ENCODE assay signal across 15 mouse cellular contexts in genomic region chr15:77849039-77849436, GRCm38 (mm10). TPM values are rescaled to one million over a fixed set of nuclear protein-coding genes. Genes with fewer than 3 reads are reported as not detected.
DNase-seq lines count a peak whose midpoint lies in the region; ATAC-seq and TF ChIP-seq lines count a peak whose summit lies in the region.
"Had no signal": no experiment of that assay in that cellular context is flagged by ENCODE, and none has a peak within 500 bp of the region (broad histone marks: within the 10 kb centered on the region; RNA-seq: fewer than 3 reads in every experiment).

No protein-coding gene starts in this region.

- no peak overlapping the region for H3K9ac ChIP-seq in hindbrain, embryonic 11.5 days (ENCODE audit: low read depth, low read length)
- H3K9ac ChIP-seq: heart, embryonic 13.5 days; hindbrain, embryonic 12.5 days had no signal

- H3K9me3 ChIP-seq in hindbrain, embryonic 11.5 days (ENCODE audit: control insufficient read depth, low read length): no peaks in the 10 kb centered on the region
- H3K9me3 ChIP-seq: heart, embryonic 13.5 days; hindbrain, embryonic 12.5 days had no signal

- no peak for TF ChIP-seq CTCF in layer of hippocampus, adult 2 months (conservative IDR thresholded peaks at IDR 0.05)
- no peak for TF ChIP-seq CTCF in thymus, adult 2 months (IDR thresholded peaks at IDR 0.05; ENCODE audit: borderline replicate concordance, control insufficient read depth, extremely low read depth, insufficient read depth, low read length, poor library complexity)
- TF ChIP-seq CTCF in embryonic fibroblast, embryonic 13.5 days (IDR thresholded peaks at IDR 0.05; ENCODE audit: borderline replicate concordance, insufficient read depth, low read length): no peak
- TF ChIP-seq CTCF in small intestine, adult 2 months (IDR thresholded peaks at IDR 0.05; ENCODE audit: extremely low read depth, insufficient read length, insufficient replicate concordance, low read depth, low read length): no peak

- no peak for DNase-seq in layer of hippocampus, adult 2 months (ENCODE audit: low spot score in 2 of 2)
- DNase-seq in layer of hippocampus, adult 9-10 months (ENCODE audit: low spot score): no peak
- no peak for DNase-seq in thymus, adult 2 months
- DNase-seq in thymus, postnatal 25 days: no peak
- no peak for DNase-seq in hindbrain, embryonic 11.5 days (ENCODE audit: low spot score)
- no peak for DNase-seq in adrenal gland, postnatal 36 days
- DNase-seq: adrenal gland, postnatal 25 days; cerebellum, adult 9-11 months; kidney, adult 18-20 months; kidney, postnatal 36 days had no signal

- peaks cover 42% of the 10 kb centered on the region for H3K4me1 ChIP-seq in thymus, adult 2 months (replicated peaks; ENCODE audit: control insufficient read depth, insufficient read depth, low read length)
- H3K4me1 ChIP-seq in embryonic fibroblast, embryonic 13.5 days (ENCODE audit: control insufficient read depth, insufficient read depth, low read length): 0 out of 2 replicates have a peak, but pooled peaks cover 5% of the 10 kb centered on the region
- H3K4me1 ChIP-seq in small intestine, adult 2 months (ENCODE audit: control insufficient read depth, insufficient read depth, insufficient read length, low read length): peaks cover 18% of the 10 kb centered on the region; the same call in 1 of the 2 replicates
- no peaks in the 10 kb centered on the region for H3K4me1 ChIP-seq in hindbrain, embryonic 11.5 days (replicated peaks; ENCODE audit: control insufficient read depth, insufficient read depth, low read length)
- H3K4me1 ChIP-seq: hindbrain, embryonic 12.5 days had no signal

- H3K4me3 ChIP-seq in layer of hippocampus, adult 2 months: no peak overlapping the region
- H3K4me3 ChIP-seq in thymus, adult 2 months (ENCODE audit: control insufficient read depth, insufficient read depth, low read length): no peak overlapping the region
- no peak overlapping the region for H3K4me3 ChIP-seq in embryonic fibroblast, embryonic 13.5 days (ENCODE audit: insufficient read depth, low read length)
- H3K4me3 ChIP-seq in small intestine, adult 2 months (ENCODE audit: low read depth, low read length): no peak overlapping the region
- H3K4me3 ChIP-seq in hindbrain, embryonic 11.5 days (ENCODE audit: low read depth, low read length): no peak overlapping the region
- H3K4me3 ChIP-seq: heart, embryonic 13.5 days; hindbrain, embryonic 12.5 days had no signal

- H3K36me3 ChIP-seq in thymus, adult 2 months (ENCODE audit: control insufficient read depth, insufficient read depth, low read length): no peaks in the 10 kb centered on the region
- no peaks in the 10 kb centered on the region for H3K36me3 ChIP-seq in small intestine, adult 2 months (ENCODE audit: control insufficient read depth, insufficient read depth, low read length)
- no peaks in the 10 kb centered on the region for H3K36me3 ChIP-seq in hindbrain, embryonic 11.5 days (ENCODE audit: control insufficient read depth, insufficient read depth, low read length)
- H3K36me3 ChIP-seq: heart, embryonic 13.5 days; hindbrain, embryonic 12.5 days had no signal

- no peaks in the 10 kb centered on the region for H3K27me3 ChIP-seq in thymus, adult 2 months (ENCODE audit: control insufficient read depth, insufficient read depth, low read length)
- no peaks in the 10 kb centered on the region for H3K27me3 ChIP-seq in small intestine, adult 2 months (ENCODE audit: control insufficient read depth, insufficient read depth, low read length)
- H3K27me3 ChIP-seq in hindbrain, embryonic 11.5 days (ENCODE audit: control insufficient read depth, insufficient read depth, low read length): no peaks in the 10 kb centered on the region
- H3K27me3 ChIP-seq: heart, embryonic 13.5 days; hindbrain, embryonic 12.5 days had no signal

- WGBS in thymus, adult 2 months: 85% methylated on average over 5 of the region's 5 CpGs
- 49% methylated on average over 5 of the region's 5 CpGs for whole genome bisulfite sequencing in small intestine, adult 2 months
- WGBS in hindbrain, embryonic 11.5 days: 68% methylated on average over 5 of the region's 5 CpGs

- ATAC-seq in hindbrain, embryonic 11.5 days (ENCODE audit: low FRiP score): no peak

- no peak overlapping the region for H3K4me2 ChIP-seq in hindbrain, embryonic 11.5 days (replicated peaks; ENCODE audit: low read depth, low read length)
- H3K4me2 ChIP-seq: heart, embryonic 13.5 days; hindbrain, embryonic 12.5 days; midbrain, embryonic 11.5 days had no signal

- peak overlapping the region; percentile 33; the same call in 1 of the 2 replicates for H3K27ac ChIP-seq in layer of hippocampus, adult 2 months
- peak overlapping the region; percentile 65 for H3K27ac ChIP-seq in thymus, adult 2 months (ENCODE audit: control insufficient read depth, insufficient read depth, low read length)
- peak overlapping the region; percentile 81 for H3K27ac ChIP-seq in embryonic fibroblast, embryonic 13.5 days (ENCODE audit: insufficient read depth, low read length)
- peak overlapping the region; percentile 60 for H3K27ac ChIP-seq in small intestine, adult 2 months (ENCODE audit: insufficient read depth, low read depth, low read length)
- no peak overlapping the region for H3K27ac ChIP-seq in hindbrain, embryonic 11.5 days (ENCODE audit: low read depth, low read length)
- H3K27ac ChIP-seq: heart, embryonic 13.5 days; hindbrain, embryonic 12.5 days had no signal

- TF ChIP-seq POLR2A in thymus, adult 2 months (IDR thresholded peaks at IDR 0.05; ENCODE audit: control insufficient read depth, extremely low read depth, insufficient read depth, low read length, poor library complexity): no peak
- no peak for TF ChIP-seq POLR2A in embryonic fibroblast, embryonic 13.5 days (IDR thresholded peaks at IDR 0.05; ENCODE audit: low read depth, low read length)
- no peak for TF ChIP-seq POLR2A in small intestine, adult 2 months (IDR thresholded peaks at IDR 0.05; ENCODE audit: low read depth, low read length)

RNA-seq across cellular contexts. Expression of gene Myh9, which starts 7.1 kb away (rescaled TPM):
- 10 to 100 TPM; 88.3 to 96.3 TPM for total RNA-seq in layer of hippocampus, adult 2 months (2021)
- 167 and 193 TPM in 2 replicates for polyA plus RNA-seq in thymus, adult 2 months (2012; rRNA removed)
- polyA plus RNA-seq in embryonic fibroblast, embryonic 13.5 days (2011; ENCODE audit: insufficient read length, low read depth, missing spikeins): 718 and 1,071 TPM in 2 replicates
- 44.8 and 89.4 TPM in 2 replicates for polyA plus RNA-seq in small intestine, adult 2 months (2012; rRNA removed)
- 20.7 and 29.8 TPM in 2 replicates for polyA plus RNA-seq in hindbrain, embryonic 11.5 days (2014; fragmentation: Nextera tagmentation; extraction: Ambion mirVana)
- total RNA-seq in adrenal gland, postnatal 36 days (2021): 100 to 1,000 TPM; 309 to 387 TPM
